Mouse (Mus musculus): ENCODE measurements around the gene Srms.

Srms gene

DNA sequence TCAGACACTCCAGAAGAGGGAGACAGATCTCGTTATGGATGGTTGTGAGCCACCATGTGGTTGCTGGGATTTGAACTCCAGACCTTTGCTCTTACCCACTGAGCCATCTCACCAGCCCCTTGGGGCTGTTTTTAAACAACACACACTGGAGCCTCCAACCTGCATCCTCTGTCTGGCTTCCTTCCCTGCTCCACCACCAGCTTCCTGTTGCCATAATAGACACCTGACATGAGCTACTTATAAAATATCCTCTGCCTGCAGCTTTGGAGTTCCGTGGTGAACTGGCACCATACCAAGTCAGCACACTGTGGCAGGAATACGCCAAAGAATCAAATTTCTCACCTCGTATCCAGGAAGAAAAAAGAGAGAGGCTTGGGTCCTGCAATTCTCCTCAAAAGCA, 52.2 kb downstream of the Srms start:
- DNase-seq (ENCODE audit: low spot score in 2 of 2): no peak

DNA sequence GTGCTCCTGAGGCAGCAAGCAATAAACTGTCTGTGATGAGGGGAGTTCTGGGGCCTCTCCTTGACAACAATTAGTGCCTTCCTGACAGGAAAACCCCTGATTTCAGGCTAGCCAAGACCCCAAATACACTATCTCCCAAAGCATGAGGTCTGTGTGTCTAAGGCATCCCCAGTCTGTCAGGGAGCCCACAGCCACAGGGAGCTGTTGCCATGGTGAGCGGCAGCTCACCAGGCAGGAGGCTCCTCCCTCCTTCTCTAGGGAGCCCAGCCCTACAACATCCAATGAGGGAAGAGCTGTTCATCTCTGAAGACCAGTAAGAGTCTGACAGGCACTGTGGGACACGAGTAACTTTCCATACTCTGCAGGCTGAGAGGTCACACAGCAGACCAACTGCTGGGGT, 53.2 kb downstream of the Srms start:
- DNase-seq (ENCODE audit: low spot score in 2 of 2): no peak

DNA sequence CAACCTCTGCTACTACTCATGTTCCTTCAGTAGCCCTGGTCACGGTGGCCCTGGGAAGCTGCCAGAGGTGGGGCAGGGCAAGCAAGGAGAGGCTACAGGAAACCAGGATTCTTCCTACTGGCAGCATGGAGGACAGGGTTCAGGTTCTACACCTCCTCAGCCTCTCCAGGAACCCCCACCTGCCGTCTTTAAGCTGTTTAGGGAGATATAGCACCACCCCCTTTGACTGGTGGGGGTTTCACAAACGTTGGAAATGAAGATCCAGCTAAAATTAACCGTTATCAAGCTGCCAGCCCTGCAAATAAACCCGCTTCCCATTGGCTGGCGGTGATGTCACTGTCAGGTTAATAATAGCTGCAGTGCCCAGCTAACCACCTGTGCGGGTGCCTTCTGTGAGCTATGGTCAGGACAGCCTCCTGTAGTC, 53.9 kb downstream of the Srms start:
- DNase-seq (ENCODE audit: low spot score in 2 of 2): no peak

DNA sequence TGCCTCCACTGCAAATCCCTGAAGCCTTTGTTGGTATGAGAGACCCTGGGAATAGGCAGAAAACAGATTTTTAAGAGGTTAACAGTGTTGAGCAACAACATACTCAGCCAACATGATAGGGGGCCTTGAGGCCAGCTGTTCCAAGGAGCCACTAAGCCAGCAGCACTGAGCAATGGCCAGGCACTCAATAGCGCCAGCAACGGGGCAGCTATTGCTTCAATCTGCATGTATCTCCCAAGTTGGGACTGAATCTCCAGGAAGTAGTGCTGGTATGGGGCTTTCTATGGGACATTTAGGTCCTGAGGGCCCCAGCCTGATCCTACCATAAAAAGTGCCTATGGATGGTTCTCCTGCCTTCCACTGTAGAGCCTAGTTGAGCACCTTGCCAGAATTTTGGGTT, 54.5 kb downstream of the Srms start:
- no peak for DNase-seq (ENCODE audit: low spot score in 2 of 2)

DNA sequence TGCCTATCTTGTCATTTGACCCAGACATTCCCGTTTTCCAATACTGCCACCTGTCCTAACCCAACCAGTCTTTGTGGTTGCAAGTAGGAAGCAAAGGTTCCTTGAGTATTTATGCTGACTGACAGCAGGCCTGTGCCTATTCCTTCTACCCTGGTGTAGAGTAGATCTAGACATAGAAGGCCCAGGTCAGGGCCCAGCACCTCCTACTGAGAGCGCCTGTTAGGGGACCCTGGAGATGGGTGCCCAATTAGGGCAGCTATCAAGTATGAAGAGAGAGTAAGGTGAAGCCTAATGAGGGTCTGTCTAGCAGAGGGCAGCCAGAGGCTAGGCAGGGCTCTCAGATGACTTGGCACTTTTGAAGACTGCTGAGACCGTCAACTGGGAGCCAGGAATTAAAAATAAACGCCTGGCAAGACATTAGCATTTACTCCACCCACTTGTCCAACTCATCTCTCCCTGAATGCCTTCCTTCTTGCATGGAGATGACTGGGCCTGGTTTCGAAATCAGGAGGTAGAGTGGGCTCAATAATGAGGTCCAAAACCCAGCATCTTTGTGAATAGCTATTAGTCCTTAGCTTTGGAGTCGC, 55.2 kb downstream of the Srms start:
- no peak for DNase-seq (ENCODE audit: low spot score in 2 of 2)

DNA sequence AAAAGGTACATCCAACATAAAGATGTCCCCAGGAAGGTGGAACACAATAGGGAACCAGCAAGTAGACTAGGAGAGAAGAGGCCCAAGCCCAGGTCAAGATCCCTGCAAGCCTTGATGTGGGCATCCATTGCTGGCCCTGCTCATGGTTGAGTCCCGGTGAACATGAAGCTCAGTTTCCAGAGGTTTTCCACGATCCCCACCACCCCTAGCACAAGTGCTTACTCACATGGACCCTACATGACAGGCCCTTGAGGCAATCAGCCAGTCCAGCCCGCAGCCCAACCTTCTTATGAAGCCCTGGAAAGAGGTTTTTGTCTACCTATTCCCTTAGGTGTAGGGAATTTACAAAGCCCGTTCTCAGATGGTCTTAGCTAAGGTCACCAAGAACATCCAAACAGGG, 55.8 kb downstream of the Srms start:
- no peak for DNase-seq (ENCODE audit: low spot score in 2 of 2)

DNA sequence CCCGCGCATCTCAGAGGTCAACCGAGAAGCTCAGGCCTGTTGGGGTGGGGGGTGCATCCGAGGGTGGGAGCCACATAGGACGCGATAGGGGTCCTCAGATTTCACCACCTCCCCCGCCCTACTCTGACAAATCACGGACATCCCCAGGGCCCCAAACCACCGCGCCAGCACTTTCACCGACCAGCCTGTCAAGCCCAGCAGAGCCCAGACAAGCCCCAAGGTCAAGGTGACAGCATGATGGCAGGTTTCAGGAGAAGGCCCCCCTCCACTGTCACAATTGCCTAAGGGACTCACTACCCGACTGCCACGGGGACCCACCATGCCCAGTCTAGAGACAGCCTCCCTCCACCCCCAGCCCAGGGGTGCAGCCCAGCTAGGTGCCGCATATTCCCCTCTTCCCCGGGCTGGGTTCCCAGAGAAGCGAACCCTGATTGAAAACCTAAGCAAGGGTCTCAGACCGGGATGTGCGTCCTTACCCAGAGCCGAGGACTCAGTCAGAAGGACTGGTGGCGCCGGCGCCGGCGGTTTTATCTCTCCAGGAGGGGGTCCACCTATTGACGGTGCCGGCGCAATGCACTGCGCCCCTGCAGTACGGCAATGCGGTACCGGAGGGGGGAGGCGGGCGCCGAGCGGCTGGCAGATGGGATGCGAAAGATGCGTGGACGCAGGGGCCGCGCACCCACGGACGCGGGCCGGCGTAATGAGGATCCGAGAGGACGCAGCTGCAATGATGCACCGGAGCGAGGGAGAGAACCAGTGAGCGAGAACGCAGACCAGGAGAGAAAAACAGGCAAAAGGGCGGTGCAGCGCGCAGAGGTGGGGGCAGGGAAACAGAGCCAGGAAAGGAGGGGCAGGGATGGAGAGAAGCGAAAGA, 56.5 kb downstream of the Srms start, which contains the start of gene Eef1a2:
TSS of gene Eef1a2 (minus strand) at position 767 of the 874 bp plus-strand sequence.
- DNase-seq (ENCODE audit: low spot score in 2 of 2): no peak

DNA sequence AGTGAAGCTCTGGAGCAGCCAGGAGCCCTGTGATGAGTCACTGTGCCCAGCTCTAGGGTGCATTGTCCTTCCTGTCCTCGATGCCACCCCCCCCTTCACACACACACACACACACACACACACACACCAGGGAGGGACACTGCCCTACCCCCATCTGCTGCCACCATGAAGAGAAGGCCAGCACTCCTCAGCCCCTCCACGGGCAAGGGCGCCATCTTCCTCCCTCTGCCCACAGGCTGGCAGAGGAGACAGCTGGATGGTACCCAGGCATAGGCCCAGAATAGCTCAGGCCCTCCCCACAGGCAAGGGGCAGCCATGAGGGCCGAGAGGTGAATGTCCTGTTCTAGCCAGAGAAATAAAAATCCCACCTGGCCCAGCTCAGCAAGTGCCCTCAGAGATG, 57.2 kb downstream of the Srms start:
- no peak for DNase-seq (ENCODE audit: low spot score in 2 of 2)
